Mouse (Mus musculus) hindbrain, embryonic 11.5 days (tissue): ENCODE measurements around the gene Eng. TPM values are rescaled to one million over a fixed set of nuclear protein-coding genes. Genes with fewer than 3 reads are reported as not detected.

Experiments
- ATAC-seq: fragments of 200-750 bp; cut with Nextera tagmentation; 2 replicates; pipeline ENCODE4 v1.8.0; 2017; ENCODE audit warnings: mild to moderate bottlenecking, moderate TSS enrichment, moderate library complexity; ENCODE audit not compliant: low FRiP score
- DNase-seq: peaks from one replicate; pipeline ENCODE4 v3.0.0-alpha.2; 2015; ENCODE audit warnings: low spot score
- H3K27ac ChIP-seq: fragments of 300-500 bp; sonication (generic); 2 replicates; pipeline ENCODE4 v1.5.1; 2014; ENCODE audit warnings: mild to moderate bottlenecking, low read depth, low read length
- H3K27me3 ChIP-seq: fragments of 300-500 bp; sonication (generic); 2 replicates; pipeline ENCODE4 v1.6.1; 2014; ENCODE audit warnings: mild to moderate bottlenecking, low read length, moderate library complexity, mixed read lengths; ENCODE audit not compliant: control insufficient read depth, insufficient read depth
- H3K36me3 ChIP-seq: fragments of 300-500 bp; sonication (generic); 2 replicates; pipeline ENCODE4 v1.6.1; 2014; ENCODE audit warnings: mild to moderate bottlenecking, low read length, moderate library complexity, mixed read lengths; ENCODE audit not compliant: control insufficient read depth, insufficient read depth
- H3K4me1 ChIP-seq: fragments of 300-500 bp; sonication (generic); replicated peaks from 2 replicates; pipeline ENCODE4 v1.6.1; 2014; ENCODE audit warnings: low read length, mixed read lengths; ENCODE audit not compliant: control insufficient read depth, insufficient read depth
- H3K4me2 ChIP-seq: fragments of 300-500 bp; sonication (generic); replicated peaks from 2 replicates; pipeline ENCODE4 v1.6.1; 2014; ENCODE audit warnings: mild to moderate bottlenecking, low read depth, low read length
- H3K4me3 ChIP-seq: fragments of 300-500 bp; sonication (generic); 2 replicates; pipeline ENCODE4 v1.5.1; 2014; ENCODE audit warnings: low read depth, low read length
- H3K9ac ChIP-seq: fragments of 300-500 bp; sonication (generic); 2 replicates; pipeline ENCODE4 v1.6.1; 2014; ENCODE audit warnings: low read depth, low read length
- H3K9me3 ChIP-seq: fragments of 300-500 bp; sonication (generic); 2 replicates; pipeline ENCODE4 v1.6.1; 2016; ENCODE audit warnings: low read length; ENCODE audit not compliant: control insufficient read depth
- WGBS: fragments of 180-500 bp; shearing (Covaris S2); extraction: QIAGEN DNeasy Blood & Tissue Kit; methylation state at CpG from one replicate; pipeline ENCODE4 v1.1.7; 2014; 5-methylcytosine and 5-hydroxymethylcytosine counted together
- polyA plus RNA-seq: library from polyadenylated mRNA; unstranded; fragments of >200 nt; fragmentation: Nextera tagmentation; extraction: Ambion mirVana; gene quantifications from 2 replicates; pipeline ENCODE4 v1.2.1, GENCODE M21; 2014

Eng gene
- polyA plus RNA-seq, 1 experiment from 2014 or later = 23.1 TPM

- Histone ChIP-seq H3K4me2 (no peak overlapping the region), H3K27me3 (no peaks in the 10 kb centered on the region), H3K4me3 (no peak overlapping the region), H3K9ac (no peak overlapping the region), H3K27ac (peak overlapping the region; percentile 99; the same call in 1 of the 2 replicates), H3K4me1 (peaks cover 5% of the 10 kb centered on the region; the same call in 1 of the 2 replicates), H3K36me3 (peaks cover 4% of the 10 kb centered on the region; the same call in 1 of the 2 replicates), H3K9me3 (no peaks in the 10 kb centered on the region)
- no peak for ATAC-seq
- DNase-seq = no peak
- 56% methylated on average over 11 of the region's 11 CpGs for WGBS
These were observed 68.0 kb downstream of the Eng start for GRCm38 (mm10) chr2:32714117-32714986.

- ATAC-seq (no peak), DNase-seq (no peak)
- 70% methylated on average over 4 of the region's 4 CpGs for WGBS
- Histone ChIP-seq H3K9me3 (no peaks in the 10 kb centered on the region), H3K27ac (no peak overlapping the region), H3K9ac (no peak overlapping the region), H3K4me2 (no peak overlapping the region), H3K4me3 (no peak overlapping the region), H3K36me3 (no peaks in the 10 kb centered on the region), H3K4me1 (peaks cover 5% of the 10 kb centered on the region; the same call in 1 of the 2 replicates), H3K27me3 (no peaks in the 10 kb centered on the region)
These were observed 68.6 kb downstream of the Eng start for GRCm38 (mm10) chr2:32714987-32715425.

- Histone ChIP-seq H3K27ac (no peak overlapping the region), H3K9ac (no peak overlapping the region), H3K36me3 (no peaks in the 10 kb centered on the region), H3K4me3 (no peak overlapping the region), H3K27me3 (no peaks in the 10 kb centered on the region), H3K9me3 (no peaks in the 10 kb centered on the region), H3K4me1 (no peaks in the 10 kb centered on the region), H3K4me2 (no peak overlapping the region)
- 0 out of 2 replicates have a peak, but pooled peaks have one; percentile 22 for ATAC-seq
- no peak for DNase-seq
- WGBS = 47% methylated on average over 9 of the region's 9 CpGs
These were observed 72.4 kb downstream of the Eng start for GRCm38 (mm10) chr2:32718761-32719160.

- Histone ChIP-seq H3K4me2 (no peak overlapping the region), H3K9ac (no peak overlapping the region), H3K4me3 (no peak overlapping the region), H3K36me3 (no peaks in the 10 kb centered on the region), H3K9me3 (no peaks in the 10 kb centered on the region), H3K27ac (no peak overlapping the region), H3K27me3 (no peaks in the 10 kb centered on the region), H3K4me1 (no peaks in the 10 kb centered on the region)
- DNase-seq (no peak), ATAC-seq (no peak)
- 99% methylated on average over 3 of the region's 3 CpGs for WGBS
These were observed 73.7 kb downstream of the Eng start for GRCm38 (mm10) chr2:32720053-32720452.

- 58% methylated on average over 8 of the region's 8 CpGs for WGBS
- no peaks in the 10 kb centered on the region for H3K9me3 ChIP-seq
- H3K9ac ChIP-seq = no peak within 1 kb of the TSS
- no peak within 1 kb of the TSS for H3K4me2 ChIP-seq
- no peaks in the 10 kb centered on the region for H3K36me3 ChIP-seq
- no peak within 1 kb of the TSS for H3K27ac ChIP-seq
- DNase-seq = no peak
- ATAC-seq = no peak
- no peak within 1 kb of the TSS for H3K4me3 ChIP-seq
- H3K4me1 ChIP-seq = no peaks in the 10 kb centered on the region
- no peaks in the 10 kb centered on the region for H3K27me3 ChIP-seq
These were observed 74.4 kb downstream of the Eng start, which contains the start of gene Sh2d3c for GRCm38 (mm10) chr2:32720681-32721229. Sh2d3c (plus strand) TSS chr2:32721055.

GRCm38 (mm10) chr2:32722046-32722445 lies 75.7 kb downstream of the Eng start:
- H3K4me3 ChIP-seq = no peak overlapping the region
- DNase-seq (no peak), ATAC-seq (no peak)
- no peak overlapping the region for H3K9ac ChIP-seq
- H3K4me1 ChIP-seq = no peaks in the 10 kb centered on the region
- no peaks in the 10 kb centered on the region for H3K27me3 ChIP-seq
- no peak overlapping the region for H3K27ac ChIP-seq
- no peaks in the 10 kb centered on the region for H3K36me3 ChIP-seq
- H3K4me2 ChIP-seq = no peak overlapping the region
- 70% methylated on average over 6 of the region's 6 CpGs for WGBS
- H3K9me3 ChIP-seq = no peaks in the 10 kb centered on the region

GRCm38 (mm10) chr2:32722581-32722980 lies 76.2 kb downstream of the Eng start:
- DNase-seq = no peak
- no peaks in the 10 kb centered on the region for H3K36me3 ChIP-seq
- H3K4me2 ChIP-seq = no peak overlapping the region
- no peak for ATAC-seq
- no peaks in the 10 kb centered on the region for H3K27me3 ChIP-seq
- 86% methylated on average over 3 of the region's 3 CpGs for WGBS
- no peaks in the 10 kb centered on the region for H3K9me3 ChIP-seq
- H3K9ac ChIP-seq = no peak overlapping the region
- H3K4me1 ChIP-seq = no peaks in the 10 kb centered on the region
- H3K4me3 ChIP-seq = no peak overlapping the region
- H3K27ac ChIP-seq = no peak overlapping the region

GRCm38 (mm10) chr2:32724149-32724548 lies 77.8 kb downstream of the Eng start:
- no peak for ATAC-seq
- no peak for DNase-seq
- Histone ChIP-seq H3K4me2 (no peak overlapping the region), H3K4me1 (no peaks in the 10 kb centered on the region), H3K36me3 (no peaks in the 10 kb centered on the region), H3K27ac (no peak overlapping the region), H3K4me3 (no peak overlapping the region), H3K9me3 (no peaks in the 10 kb centered on the region), H3K9ac (no peak overlapping the region), H3K27me3 (no peaks in the 10 kb centered on the region)
- 88% methylated on average over 4 of the region's 4 CpGs for WGBS
